Mouse (Mus musculus) forebrain, embryonic 11.5 days (tissue): ENCODE measurements around the gene Vstm4. TPM values are rescaled to one million over a fixed set of nuclear protein-coding genes. Genes with fewer than 3 reads are reported as not detected.

Experiments used
- ATAC-seq: fragments of 200-750 bp; cut with Nextera tagmentation; replicated peaks from 2 replicates; pipeline ENCODE4 v1.8.0; 2017; ENCODE audit warnings: moderate TSS enrichment; ENCODE audit not compliant: low FRiP score
- DNase-seq: peaks from one replicate; pipeline ENCODE4 v3.0.0-alpha.2; 2017; ENCODE audit warnings: low spot score
- H3K27ac ChIP-seq: fragments of 300-500 bp; sonication (generic); 2 replicates; pipeline ENCODE4 v1.5.1; 2014; ENCODE audit warnings: low read depth, low read length
- H3K27me3 ChIP-seq: fragments of 300-500 bp; sonication (generic); 2 replicates; pipeline ENCODE4 v1.6.1; 2014; ENCODE audit warnings: mild to moderate bottlenecking, low read length, mixed read lengths; ENCODE audit not compliant: control insufficient read depth, insufficient read depth
- H3K36me3 ChIP-seq: fragments of 300-500 bp; sonication (generic); 2 replicates; pipeline ENCODE4 v1.6.1; 2014; ENCODE audit warnings: mild to moderate bottlenecking, low read length, moderate library complexity, mixed read lengths; ENCODE audit not compliant: control insufficient read depth, insufficient read depth
- H3K4me1 ChIP-seq: fragments of 300-500 bp; sonication (generic); replicated peaks from 2 replicates; pipeline ENCODE4 v1.6.1; 2014; ENCODE audit warnings: low read length, mixed read lengths; ENCODE audit not compliant: control insufficient read depth, insufficient read depth
- H3K4me2 ChIP-seq: fragments of 300-500 bp; sonication (generic); 2 replicates; pipeline ENCODE4 v1.6.1; 2014; ENCODE audit warnings: low read depth, mild to moderate bottlenecking, low read length, moderate library complexity, mixed read lengths; ENCODE audit not compliant: severe bottlenecking
- H3K4me3 ChIP-seq: fragments of 300-500 bp; sonication (generic); 2 replicates; pipeline ENCODE4 v1.5.1; 2014; ENCODE audit warnings: low read depth, low read length
- H3K9ac ChIP-seq: fragments of 300-500 bp; sonication (generic); 2 replicates; pipeline ENCODE4 v1.6.1; 2014; ENCODE audit warnings: low read length
- H3K9me3 ChIP-seq: fragments of 300-500 bp; sonication (generic); 2 replicates; pipeline ENCODE4 v1.6.1; 2016; ENCODE audit warnings: low read length, mixed read lengths; ENCODE audit not compliant: control insufficient read depth
- WGBS: fragments of 180-500 bp; shearing (Covaris S2); extraction: QIAGEN DNeasy Blood & Tissue Kit; methylation state at CpG from one replicate; pipeline ENCODE4 v1.1.7; 2014; 5-methylcytosine and 5-hydroxymethylcytosine counted together
- polyA plus RNA-seq: library from polyadenylated mRNA; unstranded; fragments of >200 nt; fragmentation: Nextera tagmentation; extraction: Ambion mirVana; gene quantifications from 2 replicates; pipeline ENCODE4 v1.2.1, GENCODE M21; 2014

Gene Vstm4
- polyA plus RNA-seq, 1 experiment from 2014 or later: 2.8 TPM

DNA sequence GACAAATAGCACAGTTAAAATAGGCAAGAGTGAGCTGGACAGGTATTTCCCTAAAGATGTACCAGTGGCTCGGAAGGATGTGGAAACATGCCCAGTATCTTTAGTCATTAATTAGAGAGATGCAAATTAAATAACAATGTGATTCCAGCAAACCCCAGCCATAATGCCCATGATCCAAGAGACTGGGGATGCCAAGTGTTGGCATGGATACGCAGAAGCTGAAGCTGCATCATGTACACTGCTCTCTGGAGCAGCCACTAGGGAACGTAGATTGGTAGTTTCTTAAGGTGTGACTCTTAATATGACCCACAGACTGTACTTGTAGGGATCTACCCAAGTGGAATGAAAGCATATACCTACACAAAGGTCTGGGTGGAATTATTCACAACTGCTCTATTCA, 50.0 kb downstream of the Vstm4 start:
- Histone ChIP-seq H3K4me2 (no peak overlapping the region), H3K9ac (no peak overlapping the region), H3K27ac (no peak overlapping the region), H3K9me3 (no peaks in the 10 kb centered on the region), H3K4me3 (no peak overlapping the region), H3K4me1 (no peaks in the 10 kb centered on the region), H3K27me3 (no peaks in the 10 kb centered on the region), H3K36me3 (no peaks in the 10 kb centered on the region)
- 91% methylated on average over 3 of the region's 3 CpGs for WGBS
- ATAC-seq: no peak
- DNase-seq: no peak

DNA sequence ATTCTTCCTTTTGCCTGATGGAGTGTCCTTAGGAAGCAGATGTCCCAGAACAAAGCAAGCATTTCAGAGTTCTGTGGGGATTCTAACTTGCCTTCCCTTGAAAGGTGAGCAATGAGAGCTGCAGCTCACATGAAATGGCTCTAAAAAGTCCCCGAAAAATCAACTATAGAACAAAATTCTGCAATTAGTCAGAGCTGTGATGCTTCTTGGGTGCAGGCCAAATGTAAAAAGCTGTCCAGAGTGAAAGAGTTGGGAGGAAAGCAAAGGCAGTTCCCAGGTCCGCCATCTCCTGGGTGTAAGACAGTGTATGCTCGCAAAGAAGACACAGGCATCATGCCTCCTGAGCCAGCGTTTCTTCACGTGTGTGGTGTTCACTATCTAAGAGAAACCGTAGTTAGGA, 52.6 kb downstream of the Vstm4 start:
- H3K36me3 ChIP-seq: no peaks in the 10 kb centered on the region
- no peaks in the 10 kb centered on the region for H3K9me3 ChIP-seq
- no peak overlapping the region for H3K4me2 ChIP-seq
- no peaks in the 10 kb centered on the region for H3K27me3 ChIP-seq
- 88% methylated on average over 6 of the region's 6 CpGs for WGBS
- H3K9ac ChIP-seq: no peak overlapping the region
- no peak for ATAC-seq
- no peak overlapping the region for H3K27ac ChIP-seq
- H3K4me3 ChIP-seq: no peak overlapping the region
- DNase-seq: no peak
- no peaks in the 10 kb centered on the region for H3K4me1 ChIP-seq

GRCm38 (mm10) chr14:32911187-32911586, 54.6 kb downstream of the Vstm4 start:
- Histone ChIP-seq H3K4me2 (no peak overlapping the region), H3K9me3 (no peaks in the 10 kb centered on the region), H3K36me3 (no peaks in the 10 kb centered on the region), H3K27ac (no peak overlapping the region), H3K4me3 (no peak overlapping the region), H3K9ac (no peak overlapping the region), H3K4me1 (no peaks in the 10 kb centered on the region), H3K27me3 (no peaks in the 10 kb centered on the region)
- ATAC-seq: no peak
- 90% methylated on average over 4 of the region's 4 CpGs for WGBS
- no peak for DNase-seq

DNA sequence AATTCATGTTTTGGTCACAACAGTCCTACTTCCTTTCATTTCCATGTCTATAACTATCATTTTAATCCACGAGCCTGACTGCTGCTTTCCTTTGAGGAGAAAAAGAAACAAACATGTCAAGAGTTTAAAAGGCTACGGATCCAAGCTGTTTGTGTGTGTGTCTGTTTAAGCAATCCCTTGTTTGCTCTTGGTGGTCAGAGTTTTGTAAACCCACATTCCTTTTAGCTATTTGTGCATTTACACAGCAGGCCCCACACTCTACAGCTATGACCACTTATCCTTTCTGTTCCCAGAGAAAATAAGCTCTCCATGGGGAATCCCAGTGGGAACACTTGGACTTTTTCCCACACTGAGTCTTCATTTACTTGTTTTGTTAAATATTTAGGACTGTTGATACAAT, 58.8 kb downstream of the Vstm4 start:
- Histone ChIP-seq H3K9ac (no peak overlapping the region), H3K9me3 (no peaks in the 10 kb centered on the region), H3K4me2 (no peak overlapping the region), H3K27me3 (no peaks in the 10 kb centered on the region), H3K4me1 (no peaks in the 10 kb centered on the region), H3K4me3 (no peak overlapping the region), H3K27ac (no peak overlapping the region), H3K36me3 (no peaks in the 10 kb centered on the region)
- ATAC-seq (no peak), DNase-seq (no peak)
- WGBS: 42% methylated on average over 2 of the region's 2 CpGs

GRCm38 (mm10) chr14:32917919-32918318, 61.4 kb downstream of the Vstm4 start:
- no peak overlapping the region for H3K27ac ChIP-seq
- H3K4me3 ChIP-seq: no peak overlapping the region
- H3K9me3 ChIP-seq: no peaks in the 10 kb centered on the region
- WGBS: 97% methylated on average over 1 of the region's 1 CpGs
- no peaks in the 10 kb centered on the region for H3K36me3 ChIP-seq
- H3K4me2 ChIP-seq: no peak overlapping the region
- no peak for ATAC-seq
- no peaks in the 10 kb centered on the region for H3K4me1 ChIP-seq
- no peaks in the 10 kb centered on the region for H3K27me3 ChIP-seq
- no peak overlapping the region for H3K9ac ChIP-seq
- DNase-seq: no peak

DNA sequence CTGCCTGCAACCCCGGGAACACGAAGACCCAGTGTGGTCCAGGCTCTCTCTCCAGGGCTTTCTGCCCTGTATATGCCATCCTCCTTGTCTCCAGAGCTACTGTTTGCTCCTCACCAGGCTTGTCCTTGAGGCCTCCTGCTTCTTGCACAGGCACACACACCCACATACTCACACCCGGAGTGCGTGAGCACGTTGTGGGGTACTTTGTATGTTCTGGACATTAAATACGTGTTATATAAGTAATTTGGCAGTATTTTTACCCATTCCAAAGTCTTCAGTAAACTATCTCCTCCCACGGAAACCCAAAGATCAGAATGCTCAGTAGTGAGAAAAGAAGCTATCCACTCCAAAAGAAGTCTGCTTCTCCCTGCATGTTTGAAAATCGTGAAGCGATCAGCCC, 67.3 kb downstream of the Vstm4 start:
- Histone ChIP-seq H3K27ac (no peak overlapping the region), H3K4me3 (no peak overlapping the region), H3K4me1 (no peaks in the 10 kb centered on the region), H3K9ac (no peak overlapping the region), H3K27me3 (no peaks in the 10 kb centered on the region), H3K36me3 (no peaks in the 10 kb centered on the region), H3K4me2 (no peak overlapping the region), H3K9me3 (no peaks in the 10 kb centered on the region)
- 90% methylated on average over 9 of the region's 9 CpGs for WGBS
- ATAC-seq (no peak), DNase-seq (no peak)

GRCm38 (mm10) chr14:32931709-32932108, 75.2 kb downstream of the Vstm4 start:
- no peaks in the 10 kb centered on the region for H3K27me3 ChIP-seq
- no peak overlapping the region for H3K9ac ChIP-seq
- no peak for ATAC-seq
- H3K27ac ChIP-seq: no peak overlapping the region
- H3K4me2 ChIP-seq: no peak overlapping the region
- H3K36me3 ChIP-seq: no peaks in the 10 kb centered on the region
- WGBS: 91% methylated on average over 10 of the region's 10 CpGs
- H3K4me1 ChIP-seq: no peaks in the 10 kb centered on the region
- no peak for DNase-seq
- H3K4me3 ChIP-seq: no peak overlapping the region
- no peaks in the 10 kb centered on the region for H3K9me3 ChIP-seq

DNA sequence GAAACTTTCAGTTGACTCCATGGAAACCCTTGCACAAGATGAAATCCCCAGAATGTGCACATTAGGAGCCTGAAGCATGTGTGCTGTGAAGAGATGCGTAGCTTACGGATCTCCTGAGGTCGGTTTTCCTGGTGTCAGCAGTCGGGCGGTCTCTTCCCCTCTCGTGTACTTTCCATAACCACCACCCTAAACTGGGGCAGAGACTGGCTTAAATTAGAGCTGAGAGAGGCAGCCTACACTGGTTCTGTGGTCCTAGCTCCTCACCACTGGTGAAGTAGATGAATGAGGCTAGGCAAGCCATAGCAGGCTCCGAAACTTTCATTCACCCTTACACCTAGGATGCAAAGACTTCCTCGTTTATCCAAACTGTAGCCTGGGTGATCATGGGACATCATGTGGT, 75.7 kb downstream of the Vstm4 start:
- H3K36me3 ChIP-seq: no peaks in the 10 kb centered on the region
- no peak overlapping the region for H3K27ac ChIP-seq
- H3K9me3 ChIP-seq: no peaks in the 10 kb centered on the region
- no peak for DNase-seq
- 88% methylated on average over 8 of the region's 8 CpGs for WGBS
- H3K4me3 ChIP-seq: no peak overlapping the region
- no peak overlapping the region for H3K9ac ChIP-seq
- no peak overlapping the region for H3K4me2 ChIP-seq
- no peaks in the 10 kb centered on the region for H3K27me3 ChIP-seq
- H3K4me1 ChIP-seq: no peaks in the 10 kb centered on the region
- ATAC-seq: no peak

DNA sequence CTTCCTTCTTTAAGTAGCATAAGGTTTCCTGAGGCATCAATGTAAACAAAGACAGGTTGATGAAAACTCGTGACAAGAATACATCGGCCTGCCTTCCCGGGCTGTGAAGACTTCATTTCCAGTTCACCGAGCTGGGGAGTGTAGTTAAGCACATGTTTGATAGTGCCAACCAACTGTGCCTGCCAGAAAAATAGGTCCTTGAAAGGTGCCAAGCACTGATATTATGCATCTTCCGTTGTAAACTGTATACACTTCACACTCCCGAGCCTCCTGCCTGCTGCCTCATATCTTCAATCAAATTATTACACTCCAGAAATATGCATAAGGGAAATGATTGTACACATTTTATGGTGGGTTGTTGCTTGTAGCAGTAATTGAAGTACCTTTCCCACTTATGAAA, 77.5 kb downstream of the Vstm4 start:
- H3K4me1 ChIP-seq: no peaks in the 10 kb centered on the region
- no peak overlapping the region for H3K4me3 ChIP-seq
- no peaks in the 10 kb centered on the region for H3K36me3 ChIP-seq
- WGBS: 86% methylated on average over 6 of the region's 6 CpGs
- DNase-seq (no peak), ATAC-seq (no peak)
- no peak overlapping the region for H3K4me2 ChIP-seq
- H3K27ac ChIP-seq: no peak overlapping the region
- no peak overlapping the region for H3K9ac ChIP-seq
- H3K27me3 ChIP-seq: no peaks in the 10 kb centered on the region
- no peaks in the 10 kb centered on the region for H3K9me3 ChIP-seq
